Mouse (Mus musculus): ENCODE results near the gene Ppp3ca. TPM values are rescaled to one million over a fixed set of nuclear protein-coding genes. Genes with fewer than 3 reads are reported as not detected.

Ppp3ca gene
- polyA plus RNA-seq, 1 experiment, result 66.9 TPM

- DNase-seq (ENCODE audit: low spot score), result no peak
Measured at GRCm38 (mm10) chr3:136812791-136813190, 142.9 kb downstream of the Ppp3ca start.

- DNase-seq (ENCODE audit: low spot score), result no peak
Measured at GRCm38 (mm10) chr3:136813886-136814285, 144.0 kb downstream of the Ppp3ca start.

GRCm38 (mm10) chr3:136814916-136815315 is 145.0 kb downstream of the Ppp3ca start:
- DNase-seq (ENCODE audit: low spot score), result no peak

GRCm38 (mm10) chr3:136816319-136816718 is 146.4 kb downstream of the Ppp3ca start:
- no peak for DNase-seq (ENCODE audit: low spot score)

GRCm38 (mm10) chr3:136818997-136819396 is 149.1 kb downstream of the Ppp3ca start:
- DNase-seq (ENCODE audit: low spot score), result no peak

- DNase-seq (ENCODE audit: low spot score), result no peak
Measured at GRCm38 (mm10) chr3:136821039-136821438, 151.1 kb downstream of the Ppp3ca start.

- no peak for DNase-seq (ENCODE audit: low spot score)
Measured at GRCm38 (mm10) chr3:136821993-136822392, 152.1 kb downstream of the Ppp3ca start.

- no peak for DNase-seq (ENCODE audit: low spot score)
Measured at GRCm38 (mm10) chr3:136822431-136822830, 152.5 kb downstream of the Ppp3ca start.

GRCm38 (mm10) chr3:136828451-136828850 is 158.5 kb downstream of the Ppp3ca start:
- no peak for DNase-seq (ENCODE audit: low spot score)

- no peak for DNase-seq (ENCODE audit: low spot score)
Measured at GRCm38 (mm10) chr3:136829109-136829508, 159.2 kb downstream of the Ppp3ca start.

- DNase-seq (ENCODE audit: low spot score), result no peak
Measured at GRCm38 (mm10) chr3:136830687-136831220, 160.8 kb downstream of the Ppp3ca start.

- DNase-seq (ENCODE audit: low spot score), result no peak
Measured at GRCm38 (mm10) chr3:136833003-136833745, 163.2 kb downstream of the Ppp3ca start.

GRCm38 (mm10) chr3:136833893-136834292 is 164.0 kb downstream of the Ppp3ca start:
- DNase-seq (ENCODE audit: low spot score), result no peak

- no peak for DNase-seq (ENCODE audit: low spot score)
Measured at GRCm38 (mm10) chr3:136835851-136836250, 165.9 kb downstream of the Ppp3ca start.

- peak; percentile 22 for DNase-seq (ENCODE audit: low spot score)
Measured at GRCm38 (mm10) chr3:136836319-136837193, 166.6 kb downstream of the Ppp3ca start.

GRCm38 (mm10) chr3:136837589-136837988 is 167.7 kb downstream of the Ppp3ca start:
- no peak for DNase-seq (ENCODE audit: low spot score)

- DNase-seq (ENCODE audit: low spot score), result no peak
Measured at GRCm38 (mm10) chr3:136841282-136841681, 171.4 kb downstream of the Ppp3ca start.

- DNase-seq (ENCODE audit: low spot score), result no peak
Measured at GRCm38 (mm10) chr3:136842384-136842783, 172.5 kb downstream of the Ppp3ca start.

GRCm38 (mm10) chr3:136843811-136844491 is 174.0 kb downstream of the Ppp3ca start:
- no peak for DNase-seq (ENCODE audit: low spot score)

- no peak for DNase-seq (ENCODE audit: low spot score)
Measured at GRCm38 (mm10) chr3:136849035-136849434, 179.1 kb downstream of the Ppp3ca start.

- no peak for DNase-seq (ENCODE audit: low spot score)
Measured at GRCm38 (mm10) chr3:136852921-136853320, 183.0 kb downstream of the Ppp3ca start.

GRCm38 (mm10) chr3:136853596-136853995 is 183.7 kb downstream of the Ppp3ca start:
- no peak for DNase-seq (ENCODE audit: low spot score)

Data from urinary bladder, adult 2 months (tissue).